Mouse (Mus musculus) midbrain, postnatal 0 days (tissue): ENCODE results near the gene Zfp618. TPM values are rescaled to one million over a fixed set of nuclear protein-coding genes. Genes with fewer than 3 reads are reported as not detected.
A peak's percentile ranks its signal among the peaks of the same experiment; 100 is the strongest.

Experiments
- ATAC-seq: fragments of 200-750 bp; cut with Nextera tagmentation; 2 replicates; pipeline ENCODE4 v1.8.0; 2017; ENCODE audit warnings: moderate number of reproducible peaks, mild to moderate bottlenecking, moderate TSS enrichment, moderate library complexity; ENCODE audit not compliant: low FRiP score
- DNase-seq: peaks from one replicate; pipeline ENCODE4 v3.0.0-alpha.2; 2015; ENCODE audit warnings: low spot score
- H3K27ac ChIP-seq: fragments of 300-500 bp; sonication (generic); 2 replicates; pipeline ENCODE4 v1.5.1; 2014; ENCODE audit warnings: low read depth, mild to moderate bottlenecking, low read length, mixed read lengths
- H3K27me3 ChIP-seq: fragments of 300-500 bp; sonication (generic); 2 replicates; pipeline ENCODE4 v1.6.1; 2014; ENCODE audit warnings: low read length, control low read depth, mixed read lengths; ENCODE audit not compliant: insufficient read depth
- H3K36me3 ChIP-seq: fragments of 300-500 bp; sonication (generic); 2 replicates; pipeline ENCODE4 v1.6.1; 2014; ENCODE audit warnings: low read length, control low read depth, mixed read lengths; ENCODE audit not compliant: insufficient read depth
- H3K4me1 ChIP-seq: fragments of 300-500 bp; sonication (generic); 2 replicates; pipeline ENCODE4 v1.6.1; 2014; ENCODE audit warnings: mild to moderate bottlenecking, control low read depth, antibody characterized with exemption, low read length, mixed read lengths; ENCODE audit not compliant: insufficient read depth
- H3K4me2 ChIP-seq: fragments of 300-500 bp; sonication (generic); 2 replicates; pipeline ENCODE4 v1.6.1; 2014; ENCODE audit warnings: low read depth, mild to moderate bottlenecking, low read length, mixed read lengths; ENCODE audit not compliant: poor library complexity, severe bottlenecking
- H3K4me3 ChIP-seq: fragments of 300-500 bp; sonication (generic); 2 replicates; pipeline ENCODE4 v1.5.1; 2014; ENCODE audit warnings: low read depth, mild to moderate bottlenecking, low read length, moderate library complexity
- H3K9ac ChIP-seq: fragments of 300-500 bp; sonication (generic); replicated peaks from 2 replicates; pipeline ENCODE4 v1.6.1; 2014; ENCODE audit warnings: mild to moderate bottlenecking, low read length, moderate library complexity, mixed read lengths; ENCODE audit not compliant: poor library complexity, severe bottlenecking
- H3K9me3 ChIP-seq: fragments of 300-500 bp; sonication (generic); 2 replicates; pipeline ENCODE4 v1.6.1; 2016; ENCODE audit warnings: low read length, control low read depth
- CTCF ChIP-seq: IDR thresholded peaks from 2 replicates; pipeline ENCODE4 v1.5.1; 2016; ENCODE audit warnings: antibody characterized with exemption, mild to moderate bottlenecking
- WGBS: fragments of 180-500 bp; shearing (Covaris S2); extraction: QIAGEN DNeasy Blood & Tissue Kit; methylation state at CpG from one replicate; pipeline ENCODE4 v1.1.7; 2014; 5-methylcytosine and 5-hydroxymethylcytosine counted together
- polyA plus RNA-seq: library from polyadenylated mRNA; unstranded; fragments of >200 nt; fragmentation: Nextera tagmentation; extraction: Ambion mirVana; gene quantifications from 2 replicates; pipeline ENCODE4 v1.2.1, GENCODE M21; 2015
- total RNA-seq: library from RNA; depleted of rRNA; stranded (reverse); fragments of >200 nt; gene quantifications from 2 replicates; pipeline ENCODE4 v1.2.3, GENCODE M21; 2014

Zfp618 gene
- total and polyA plus RNA-seq, 2 experiments from 2014 or later: 18.2 to 32.4 TPM

- H3K27me3 ChIP-seq: no peaks in the 10 kb centered on the region
- H3K9ac ChIP-seq: no peak overlapping the region
- peaks cover 8% of the 10 kb centered on the region; the same call in 1 of the 2 replicates for H3K4me1 ChIP-seq
- H3K9me3 ChIP-seq: no peaks in the 10 kb centered on the region
- TF ChIP-seq CTCF: no peak
- H3K27ac ChIP-seq: peak overlapping the region; percentile 38; the same call in 1 of the 2 replicates
- H3K36me3 ChIP-seq: no peaks in the 10 kb centered on the region
- no peak for ATAC-seq
- no peak for DNase-seq
- H3K4me2 ChIP-seq: no peak overlapping the region
- no peak overlapping the region for H3K4me3 ChIP-seq
- 24% methylated on average over 7 of the region's 7 CpGs for WGBS
These were observed 91.5 kb downstream of the Zfp618 start for GRCm38 (mm10) chr4:63056641-63057415.

GRCm38 (mm10) chr4:63057581-63057980, 92.2 kb downstream of the Zfp618 start:
- Histone ChIP-seq H3K27me3 (no peaks in the 10 kb centered on the region), H3K36me3 (no peaks in the 10 kb centered on the region), H3K9ac (no peak overlapping the region), H3K4me3 (no peak overlapping the region), H3K4me1 (peaks cover 8% of the 10 kb centered on the region; the same call in 1 of the 2 replicates), H3K4me2 (no peak overlapping the region), H3K27ac (no peak overlapping the region), H3K9me3 (no peaks in the 10 kb centered on the region)
- ATAC-seq (no peak), DNase-seq (peak; percentile 47)
- no peak for TF ChIP-seq CTCF
- WGBS: 35% methylated on average over 5 of the region's 5 CpGs

GRCm38 (mm10) chr4:63058686-63059085, 93.3 kb downstream of the Zfp618 start:
- Histone ChIP-seq H3K27ac (peak overlapping the region; percentile 55; the same call in 1 of the 2 replicates), H3K4me3 (no peak overlapping the region), H3K27me3 (no peaks in the 10 kb centered on the region), H3K4me1 (0 out of 2 replicates have a peak, but pooled peaks cover 8% of the 10 kb centered on the region), H3K4me2 (no peak overlapping the region), H3K9me3 (no peaks in the 10 kb centered on the region), H3K9ac (no peak overlapping the region), H3K36me3 (0 out of 2 replicates have a peak, but pooled peaks cover 3% of the 10 kb centered on the region)
- DNase-seq (no peak), ATAC-seq (no peak)
- no peak for TF ChIP-seq CTCF
- WGBS: 93% methylated on average over 4 of the region's 4 CpGs

- no peak for ATAC-seq
- Histone ChIP-seq H3K4me2 (no peak overlapping the region), H3K9ac (no peak overlapping the region), H3K27me3 (no peaks in the 10 kb centered on the region), H3K4me1 (0 out of 2 replicates have a peak, but pooled peaks cover 8% of the 10 kb centered on the region), H3K4me3 (no peak overlapping the region), H3K36me3 (0 out of 2 replicates have a peak, but pooled peaks cover 3% of the 10 kb centered on the region), H3K9me3 (no peaks in the 10 kb centered on the region), H3K27ac (no peak overlapping the region)
- 66% methylated on average over 6 of the region's 6 CpGs for WGBS
- no peak for TF ChIP-seq CTCF
- no peak for DNase-seq
These were observed 95.0 kb downstream of the Zfp618 start for GRCm38 (mm10) chr4:63060358-63060757.

- Histone ChIP-seq H3K9me3 (no peaks in the 10 kb centered on the region), H3K4me2 (no peak overlapping the region), H3K4me1 (0 out of 2 replicates have a peak, but pooled peaks cover 5% of the 10 kb centered on the region), H3K9ac (no peak overlapping the region), H3K27me3 (no peaks in the 10 kb centered on the region), H3K36me3 (0 out of 2 replicates have a peak, but pooled peaks cover 3% of the 10 kb centered on the region), H3K27ac (no peak overlapping the region), H3K4me3 (no peak overlapping the region)
- WGBS: 96% methylated on average over 6 of the region's 6 CpGs
- ATAC-seq (no peak), DNase-seq (no peak)
- no peak for TF ChIP-seq CTCF
These were observed 96.0 kb downstream of the Zfp618 start for GRCm38 (mm10) chr4:63061411-63061810.

- no peak for ATAC-seq
- WGBS: 96% methylated on average over 4 of the region's 4 CpGs
These were observed 98.0 kb downstream of the Zfp618 start for GRCm38 (mm10) chr4:63063360-63063759.

More at GRCm38 (mm10) chr4:63063360-63063759, 98.0 kb downstream of the Zfp618 start:
- 0 out of 2 replicates have a peak, but pooled peaks cover 3% of the 10 kb centered on the region for H3K36me3 ChIP-seq
- H3K9ac ChIP-seq: no peak overlapping the region
- H3K27me3 ChIP-seq: no peaks in the 10 kb centered on the region
- H3K4me1 ChIP-seq: no peaks in the 10 kb centered on the region
- no peak for TF ChIP-seq CTCF
- no peak overlapping the region for H3K4me2 ChIP-seq
- no peak overlapping the region for H3K4me3 ChIP-seq
- no peak for DNase-seq
- no peaks in the 10 kb centered on the region for H3K9me3 ChIP-seq
- no peak overlapping the region for H3K27ac ChIP-seq
